In genomic region chr16:20549161-20549560, GRCm38 (mm10) we compare ENCODE assay signal across 8 mouse cellular contexts. TPM values are rescaled to one million over a fixed set of nuclear protein-coding genes. Genes with fewer than 3 reads are reported as not detected.
DNase-seq lines count a peak whose midpoint lies in the region; ATAC-seq and TF ChIP-seq lines count a peak whose summit lies in the region.

No protein-coding gene starts in this region.

- intact Hi-C loops in heart, postnatal 14 days (cut with DNase I), result loop anchor here (5.0 kb wide), 1 partner anchor 63 kb away; the partner anchor contains the start of genes Alg3, Eef1akmt4 and Gm49333

- H3K9me3 ChIP-seq in heart, embryonic 14.5 days (ENCODE audit: control insufficient read depth, low read length), result no peaks in the 10 kb centered on the region
- no peaks in the 10 kb centered on the region for H3K9me3 ChIP-seq in MEL (replicated peaks; ENCODE audit: insufficient read depth, low read length)
- H3K9me3 ChIP-seq in hindbrain, embryonic 10.5 days, result no peaks in the 10 kb centered on the region
- H3K9me3 ChIP-seq in midbrain, embryonic 10.5 days (replicated peaks), result no peaks in the 10 kb centered on the region

- TF ChIP-seq RAD21 in MEL (IDR thresholded peaks at IDR 0.05; ENCODE audit: low read depth, low read length), result no peak

- H3K36me3 ChIP-seq in heart, embryonic 14.5 days (ENCODE audit: control insufficient read depth, insufficient read depth, low read length), result peaks cover 63% of the 10 kb centered on the region
- peaks cover 7 to 14% of the 10 kb centered on the region in 2 experiments for H3K36me3 ChIP-seq in MEL (ENCODE audit: control insufficient read depth in 1 of 2, insufficient read depth in 2 of 2, low read length in 2 of 2)
- H3K36me3 ChIP-seq in hindbrain, embryonic 10.5 days, result peaks cover 66% of the 10 kb centered on the region
- peaks cover 63% of the 10 kb centered on the region for H3K36me3 ChIP-seq in midbrain, embryonic 10.5 days

- WGBS in heart, embryonic 14.5 days, result 39% methylated on average over 9 of the region's 9 CpGs
- WGBS in hindbrain, embryonic 10.5 days, result 56% methylated on average over 9 of the region's 9 CpGs
- whole genome bisulfite sequencing in midbrain, embryonic 10.5 days, result 56% methylated on average over 9 of the region's 9 CpGs

- H3K9ac ChIP-seq in heart, embryonic 14.5 days (ENCODE audit: low read length), result peak overlapping the region; percentile 91
- H3K9ac ChIP-seq in MEL (ENCODE audit: control insufficient read depth, low read depth, low read length, poor library complexity, severe bottlenecking), result peak overlapping the region; percentile 89

- peak overlapping the region; percentile 74 to 77 for H3K4me3 ChIP-seq in heart, embryonic 14.5 days (ENCODE audit: control insufficient read depth in 1 of 2, insufficient read depth in 1 of 2, low read depth in 1 of 2, low read length in 2 of 2)
- peak overlapping the region; percentile 91 to 94 for H3K4me3 ChIP-seq in MEL (ENCODE audit: control insufficient read depth in 1 of 2, insufficient read depth in 1 of 2, low read depth in 2 of 2, low read length in 2 of 2)
- peak overlapping the region; percentile 68 for H3K4me3 ChIP-seq in hindbrain, embryonic 10.5 days
- H3K4me3 ChIP-seq in midbrain, embryonic 10.5 days, result peak overlapping the region; percentile 87

- H3K79me2 ChIP-seq in MEL (ENCODE audit: control insufficient read depth, insufficient read depth, low read length, poor library complexity), result peaks cover 13% of the 10 kb centered on the region

- no peak for TF ChIP-seq EP300 in MEL (IDR thresholded peaks at IDR 0.05; ENCODE audit: low read depth in 1 of 2, low read length in 2 of 2)

- peaks cover 2 to 14% of the 10 kb centered on the region in 2 experiments; a peak in 3 of 4 replicates for H3K4me1 ChIP-seq in heart, embryonic 14.5 days (ENCODE audit: control insufficient read depth in 2 of 2, insufficient read depth in 2 of 2, low read length in 2 of 2)
- peaks cover 0 to 10% of the 10 kb centered on the region in 2 experiments; a peak in 3 of 4 replicates for H3K4me1 ChIP-seq in MEL (ENCODE audit: control insufficient read depth in 1 of 2, insufficient read depth in 2 of 2, low read length in 2 of 2)
- peaks cover 18% of the 10 kb centered on the region for H3K4me1 ChIP-seq in hindbrain, embryonic 10.5 days (replicated peaks)
- H3K4me1 ChIP-seq in midbrain, embryonic 10.5 days, result peaks cover 18% of the 10 kb centered on the region

- H3K27ac ChIP-seq in heart, embryonic 14.5 days (replicated peaks in 1 of 2; ENCODE audit: control insufficient read depth in 1 of 2, insufficient read depth in 1 of 2, low read depth in 2 of 2, low read length in 2 of 2), result peak overlapping the region in 1 of 2 experiments; percentile 59; a peak in 1 of 4 replicates
- H3K27ac ChIP-seq in MEL (ENCODE audit: control insufficient read depth, low read depth, low read length), result no peak overlapping the region
- H3K27ac ChIP-seq in hindbrain, embryonic 10.5 days, result peak overlapping the region; percentile 88
- H3K27ac ChIP-seq in midbrain, embryonic 10.5 days (replicated peaks), result peak overlapping the region; percentile 77

- TF ChIP-seq CTCF in MEL (IDR thresholded peaks at IDR 0.05 in 2 of 3, conservative IDR thresholded peaks at IDR 0.05 in 1 of 3; ENCODE audit: control insufficient read depth in 1 of 3, insufficient read depth in 1 of 3, low read depth in 2 of 3, low read length in 3 of 3, poor library complexity in 1 of 3, severe bottlenecking in 1 of 3), result no peak

- no peak for ATAC-seq in heart, embryonic 14.5 days (ENCODE audit: insufficient number of reproducible peaks, insufficient read depth, low FRiP score, low read depth)

- H3K4me2 ChIP-seq in heart, embryonic 14.5 days (ENCODE audit: low read length), result peak overlapping the region; percentile 88

- no peak for DNase-seq in heart, postnatal 14 days
- no peak for DNase-seq in MEL (ENCODE audit: low read depth, low spot score)
- DNase-seq in hindbrain, embryonic 10.5 days (ENCODE audit: low spot score), result no peak
- no peak for DNase-seq in midbrain, embryonic 10.5 days (ENCODE audit: low spot score)
- no peak for DNase-seq in retina, embryonic 14.5 days (ENCODE audit: low spot score)
- no peak for DNase-seq in layer of hippocampus, adult 9-11 months
- DNase-seq in frontal cortex, postnatal 25 days (ENCODE audit: low spot score in 2 of 2), result no peak

- no peaks in the 10 kb centered on the region for H3K27me3 ChIP-seq in heart, embryonic 14.5 days (ENCODE audit: control insufficient read depth, insufficient read depth, low read length)
- no peaks in the 10 kb centered on the region for H3K27me3 ChIP-seq in MEL (ENCODE audit: control insufficient read depth in 1 of 2, insufficient read depth in 2 of 2, low read length in 2 of 2)
- H3K27me3 ChIP-seq in hindbrain, embryonic 10.5 days (ENCODE audit: insufficient read depth, poor library complexity, severe bottlenecking), result no peaks in the 10 kb centered on the region
- H3K27me3 ChIP-seq in midbrain, embryonic 10.5 days (ENCODE audit: low read depth, poor library complexity, severe bottlenecking), result no peaks in the 10 kb centered on the region

- no peak for TF ChIP-seq POLR2A in MEL (IDR thresholded peaks at IDR 0.05; ENCODE audit: control insufficient read depth in 1 of 2, insufficient read depth in 1 of 2, low read depth in 1 of 2, low read length in 2 of 2, poor library complexity in 1 of 2)

TF ChIP-seq in MEL, 35 proteins besides CTCF, POLR2A, EP300 and RAD21 (continues in another document):
- no peak for TF ChIP-seq BHLHE40 (IDR thresholded peaks at IDR 0.05; ENCODE audit: borderline replicate concordance, low read depth, low read length)
- no peak for TF ChIP-seq ZC3H11A (IDR thresholded peaks at IDR 0.05; ENCODE audit: low read depth, low read length)
- no peak for TF ChIP-seq GATA1 (IDR thresholded peaks at IDR 0.05; ENCODE audit: low read depth, low read length)
- TF ChIP-seq ZKSCAN1 (IDR thresholded peaks at IDR 0.05; ENCODE audit: low read depth, low read length), result no peak
- no peak for TF ChIP-seq ELF1 (IDR thresholded peaks at IDR 0.05; ENCODE audit: low read depth, low read length)
- no peak for TF ChIP-seq HCFC1 (IDR thresholded peaks at IDR 0.05; ENCODE audit: low read depth, low read length)
- TF ChIP-seq MYB (IDR thresholded peaks at IDR 0.05; ENCODE audit: low read depth, low read length), result no peak
- TF ChIP-seq UBTF (IDR thresholded peaks at IDR 0.05; ENCODE audit: borderline replicate concordance, insufficient read depth, low read depth, low read length), result no peak
- no peak for TF ChIP-seq GABPA (IDR thresholded peaks at IDR 0.05; ENCODE audit: low read depth, low read length)
- TF ChIP-seq TAL1 (IDR thresholded peaks at IDR 0.05; ENCODE audit: low read length), result no peak
- no peak for TF ChIP-seq JUND (IDR thresholded peaks at IDR 0.05; ENCODE audit: low read depth, low read length)
- no peak for TF ChIP-seq KAT2A (conservative IDR thresholded peaks at IDR 0.05; ENCODE audit: low read depth, low read length)

RNA-seq across cellular contexts. Expression of gene Abcf3, which starts 0.8 kb away (rescaled TPM):
- polyA plus RNA-seq in heart, embryonic 14.5 days (2014; fragmentation: Nextera tagmentation; extraction: Ambion mirVana), result 37.1 and 46.0 TPM in 2 replicates
- total RNA-seq in heart, postnatal 14 days (2021), result 10 to 100 TPM; 69.1 to 72.7 TPM
- total RNA-seq in MEL (2012; rRNA removed), result 42.0 and 46.5 TPM in 2 replicates
- 10 to 100 TPM in 1 of 2 experiments, not detected in 1; 79.6 TPM for polyA plus RNA-seq in MEL (2012; ENCODE audit: insufficient read depth in 1 of 2, insufficient read length in 2 of 2, low read depth in 1 of 2, low replicate concordance in 2 of 2, missing spikeins in 1 of 2)
- polyA plus RNA-seq in hindbrain, embryonic 10.5 days (2016; fragmentation: Nextera tagmentation; extraction: Ambion mirVana), result 59.4 and 65.2 TPM in 2 replicates
- 58.9 and 62.2 TPM in 2 replicates for polyA plus RNA-seq in midbrain, embryonic 10.5 days (2016; fragmentation: Nextera tagmentation; extraction: Ambion mirVana)

RNA-seq across cellular contexts. Expression of gene Ap2m1, which starts 13.9 kb away (rescaled TPM):
- polyA plus RNA-seq in heart, embryonic 14.5 days (2014; fragmentation: Nextera tagmentation; extraction: Ambion mirVana), result 451 and 502 TPM in 2 replicates
- 100 to 1,000 TPM; 218 to 220 TPM for total RNA-seq in heart, postnatal 14 days (2021)
- total RNA-seq in MEL (2012; rRNA removed), result 185 and 199 TPM in 2 replicates
- 1,000 to 10,000 TPM in 1 of 2 experiments, 100 to 1,000 TPM in 1; 312 to 1,810 TPM for polyA plus RNA-seq in MEL (2012; ENCODE audit: insufficient read depth in 1 of 2, insufficient read length in 2 of 2, low read depth in 1 of 2, low replicate concordance in 2 of 2, missing spikeins in 1 of 2)
- polyA plus RNA-seq in hindbrain, embryonic 10.5 days (2016; fragmentation: Nextera tagmentation; extraction: Ambion mirVana), result 705 and 825 TPM in 2 replicates
- 711 and 831 TPM in 2 replicates for polyA plus RNA-seq in midbrain, embryonic 10.5 days (2016; fragmentation: Nextera tagmentation; extraction: Ambion mirVana)

RNA-seq across cellular contexts. Expression of gene Dvl3, which starts 32.4 kb away (rescaled TPM):
- 20.7 and 21.0 TPM in 2 replicates for polyA plus RNA-seq in heart, embryonic 14.5 days (2014; fragmentation: Nextera tagmentation; extraction: Ambion mirVana)
- 10 to 100 TPM; 51.1 to 51.7 TPM for total RNA-seq in heart, postnatal 14 days (2021)
- total RNA-seq in MEL (2012; rRNA removed), result 4.0 and 4.1 TPM in 2 replicates
- 10 to 100 TPM in 1 of 2 experiments, not detected in 1; 20.5 TPM for polyA plus RNA-seq in MEL (2012; ENCODE audit: insufficient read depth in 1 of 2, insufficient read length in 2 of 2, low read depth in 1 of 2, low replicate concordance in 2 of 2, missing spikeins in 1 of 2)
- polyA plus RNA-seq in hindbrain, embryonic 10.5 days (2016; fragmentation: Nextera tagmentation; extraction: Ambion mirVana), result 32.6 and 51.1 TPM in 2 replicates
- 28.5 and 37.5 TPM in 2 replicates for polyA plus RNA-seq in midbrain, embryonic 10.5 days (2016; fragmentation: Nextera tagmentation; extraction: Ambion mirVana)

RNA-seq across cellular contexts. Expression of gene Vwa5b2, which starts 40.1 kb away (rescaled TPM):
- 0.23 and 0.54 TPM in 2 replicates for polyA plus RNA-seq in heart, embryonic 14.5 days (2014; fragmentation: Nextera tagmentation; extraction: Ambion mirVana)
- total RNA-seq in heart, postnatal 14 days (2021), result not detected
- 0.07 and 0.15 TPM in 2 replicates for total RNA-seq in MEL (2012; rRNA removed)
- under 1 TPM in 1 of 2 experiments, not detected in 1; 0.33 TPM for polyA plus RNA-seq in MEL (2012; ENCODE audit: insufficient read depth in 1 of 2, insufficient read length in 2 of 2, low read depth in 1 of 2, low replicate concordance in 2 of 2, missing spikeins in 1 of 2)
- 2.9 and 4.0 TPM in 2 replicates for polyA plus RNA-seq in hindbrain, embryonic 10.5 days (2016; fragmentation: Nextera tagmentation; extraction: Ambion mirVana)
- polyA plus RNA-seq in midbrain, embryonic 10.5 days (2016; fragmentation: Nextera tagmentation; extraction: Ambion mirVana), result 1.7 and 4.5 TPM in 2 replicates

RNA-seq across cellular contexts. Expression of gene Eif2b5, which starts 50.5 kb away (rescaled TPM):
- 67.3 and 69.6 TPM in 2 replicates for polyA plus RNA-seq in heart, embryonic 14.5 days (2014; fragmentation: Nextera tagmentation; extraction: Ambion mirVana)
- 10 to 100 TPM; 49.7 to 50.4 TPM for total RNA-seq in heart, postnatal 14 days (2021)
- 131 and 137 TPM in 2 replicates for total RNA-seq in MEL (2012; rRNA removed)
- 100 to 1,000 TPM in 1 of 2 experiments, 10 to 100 TPM in 1; 91.1 to 115 TPM for polyA plus RNA-seq in MEL (2012; ENCODE audit: insufficient read depth in 1 of 2, insufficient read length in 2 of 2, low read depth in 1 of 2, low replicate concordance in 2 of 2, missing spikeins in 1 of 2)
- polyA plus RNA-seq in hindbrain, embryonic 10.5 days (2016; fragmentation: Nextera tagmentation; extraction: Ambion mirVana), result 150 and 153 TPM in 2 replicates
- 151 TPM in 2 replicates for polyA plus RNA-seq in midbrain, embryonic 10.5 days (2016; fragmentation: Nextera tagmentation; extraction: Ambion mirVana)
